ENCODE assay signal across 10 mouse cellular contexts in the genomic region with DNA sequence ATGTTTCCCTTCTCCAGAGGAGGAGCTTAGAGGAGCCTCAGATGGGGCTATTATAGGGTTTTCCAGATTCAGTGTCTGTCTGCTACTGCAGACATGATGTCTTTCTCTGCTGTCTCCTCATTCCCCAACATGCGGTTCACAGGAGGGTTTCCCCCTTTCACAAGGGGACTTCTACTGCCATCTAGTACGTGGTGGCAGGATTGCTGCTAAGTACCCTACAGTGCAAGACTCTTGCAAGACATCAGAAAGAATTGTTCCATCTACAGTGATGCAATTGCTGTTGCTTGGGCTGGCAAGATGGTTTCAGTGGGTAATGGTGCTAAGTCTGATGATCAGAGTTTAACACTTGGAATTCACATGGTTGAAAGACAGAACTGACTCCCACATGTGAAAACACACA. TPM values are rescaled to one million over a fixed set of nuclear protein-coding genes. Genes with fewer than 3 reads are reported as not detected.
DNase-seq lines count a peak whose midpoint lies in the region; ATAC-seq and TF ChIP-seq lines count a peak whose summit lies in the region.
"Had no signal": no experiment of that assay in that cellular context is flagged by ENCODE, and none has a peak within 500 bp of the region (broad histone marks: within the 10 kb centered on the region; RNA-seq: fewer than 3 reads in every experiment).

No protein-coding gene starts in this region.

- WGBS in bone marrow, adult 2 months: 7% methylated on average over 2 of the region's 2 CpGs
- WGBS in macrophage (ENCODE audit: missing documents): 8% methylated on average over 2 of the region's 2 CpGs

- peaks cover 2% of the 10 kb centered on the region; the same call in 1 of the 2 replicates for H3K4me1 ChIP-seq in bone marrow, adult 2 months (ENCODE audit: control insufficient read depth, insufficient read depth, low read length)

- ATAC-seq in erythroblast, adult 5-6 weeks (replicated peaks; ENCODE audit: low FRiP score, poor library complexity, severe bottlenecking): no peak

- TF ChIP-seq CTCF in bone marrow, adult 2 months (IDR thresholded peaks at IDR 0.05; ENCODE audit: control insufficient read depth, insufficient read depth, low read length): peak; percentile 58; the same call in 1 of the 2 replicates

- H3K27ac ChIP-seq in bone marrow, adult 2 months (ENCODE audit: control insufficient read depth, insufficient read depth, low read depth, low read length, poor library complexity): no peak overlapping the region
- H3K27ac ChIP-seq in macrophage: peak overlapping the region; percentile 88; the same call in 1 of the 2 replicates
- H3K27ac ChIP-seq: heart, embryonic 13.5 days; limb, embryonic 15.5 days had no signal

- no peak for TF ChIP-seq POLR2A in bone marrow, adult 2 months (IDR thresholded peaks at IDR 0.05; ENCODE audit: borderline replicate concordance, control insufficient read depth, low read depth, low read length)

- no peaks in the 10 kb centered on the region for H3K79me2 ChIP-seq in macrophage (ENCODE audit: inconsistent target)

- no peak overlapping the region for H3K4me3 ChIP-seq in bone marrow, adult 2 months (replicated peaks; ENCODE audit: control insufficient read depth, low read depth, low read length)
- H3K4me3 ChIP-seq in macrophage (ENCODE audit: inconsistent target): no peak overlapping the region
- H3K4me3 ChIP-seq: heart, embryonic 13.5 days; limb, embryonic 15.5 days had no signal

- H3K36me3 ChIP-seq in macrophage (ENCODE audit: inconsistent target): no peaks in the 10 kb centered on the region
- H3K36me3 ChIP-seq: heart, embryonic 13.5 days; limb, embryonic 15.5 days had no signal

- intact Hi-C loops in heart, postnatal 10 days (cut with DNase I): loop anchor here (2.0 kb wide), 1 partner anchor 60 kb away; no protein-coding TSS in a partner anchor
- intact Hi-C loops in heart, postnatal 14 days (cut with DNase I): loop anchor here (1.0 kb wide), 1 partner anchor 63 kb away; no protein-coding TSS in a partner anchor

- peak; percentile 50 to 57 for DNase-seq in heart, postnatal 10 days
- no peak for DNase-seq in heart, postnatal 14 days
- DNase-seq in CD4-positive helper T cell, adult 2 months (ENCODE audit: low read depth, low spot score): peak; percentile 91
- DNase-seq in cerebellum, adult 11 months: no peak
- no peak for DNase-seq in adrenal gland, adult 18-20 months (ENCODE audit: low spot score in 2 of 2)

RNA-seq across cellular contexts. Expression of a gene that starts 32.6 kb away (rescaled TPM):
- total RNA-seq in heart, postnatal 10 days (2021): 1 to 10 TPM in 1 of 2 experiments, not detected in 1; 4.2 TPM
- 100 to 1,000 TPM in 1 of 2 experiments, not detected in 1; 233 TPM for total RNA-seq in heart, postnatal 14 days (2021)
- 37.7 TPM in 1 of 2 replicates, not detected in the other for polyA plus RNA-seq in bone marrow, adult 2 months (2011; ENCODE audit: insufficient read depth, insufficient read length, low replicate concordance, missing spikeins)
- total RNA-seq in macrophage (2018; cell fraction: chromatin; rRNA removed): not detected
- not detected for total RNA-seq in macrophage (2018; cell fraction: cytosol; rRNA removed)
- total RNA-seq in macrophage (2018; cell fraction: nucleus; rRNA removed): not detected
- not detected in 3 replicates for polyA plus RNA-seq in macrophage (2018)
- total RNA-seq in erythroblast, adult 5-6 weeks (2015; ENCODE audit: low replicate concordance): not detected in 2 replicates
- not detected in 2 replicates for total RNA-seq in erythroblast, adult 5-6 weeks (2017; ENCODE audit: low replicate concordance)
- not detected for total RNA-seq in adrenal gland, adult 18-20 months (2021)
- polyA plus RNA-seq: heart, embryonic 13.5 days had no signal

Comparison
In these comparisons a context has a peak if more than half of its experiments do, and no peak if none do; other contexts are left out.
1. DNase-seq: peak in heart, postnatal 10 days (2 of 2) and CD4-positive helper T cell, adult 2 months (single experiment); none in heart, postnatal 14 days (0 of 2), cerebellum, adult 11 months (single experiment) and adrenal gland, adult 18-20 months (0 of 2).